Mouse (Mus musculus) ES-Bruce4 (cell line): ENCODE measurements at regions not wholly inside any gene's neighbourhood (a gene's known extent, or its start where the extent isn't known, plus 50 kb on each side); places are given as distances from the start of the nearest gene placed in this dataset.

ENCODE experiments used
- H3K27ac ChIP-seq: 2 replicates; pipeline ENCODE4 v1.5.1; 2012; ENCODE audit warnings: low read length, inconsistent platforms; ENCODE audit not compliant: insufficient read depth
- H3K27me3 ChIP-seq: 2 replicates; pipeline ENCODE4 v1.6.1; 2012; ENCODE audit warnings: mild to moderate bottlenecking, low read length, inconsistent platforms; ENCODE audit not compliant: control insufficient read depth, poor library complexity, insufficient read depth, severe bottlenecking
- H3K36me3 ChIP-seq: 2 replicates; pipeline ENCODE4 v1.6.1; 2012; ENCODE audit warnings: inconsistent platforms, mild to moderate bottlenecking, low read length, moderate library complexity; ENCODE audit not compliant: control insufficient read depth, poor library complexity, insufficient read depth, severe bottlenecking
- H3K4me1 ChIP-seq: one replicate; pipeline ENCODE4 v1.8.1; 2011; ENCODE audit warnings: low read length; ENCODE audit not compliant: control insufficient read depth, insufficient read depth
- H3K4me3 ChIP-seq: 2 replicates; pipeline ENCODE4 v1.5.1; 2011; ENCODE audit warnings: low read depth, mild to moderate bottlenecking, low read length
- H3K9ac ChIP-seq: 2 replicates; pipeline ENCODE4 v1.6.1; 2012; ENCODE audit warnings: low read depth, mild to moderate bottlenecking, inconsistent platforms; ENCODE audit not compliant: poor library complexity, severe bottlenecking
- H3K9me3 ChIP-seq: replicated peaks from 2 replicates; pipeline ENCODE4 v1.6.1; 2012; ENCODE audit warnings: mild to moderate bottlenecking, low read length, inconsistent platforms; ENCODE audit not compliant: control insufficient read depth, poor library complexity, insufficient read depth, severe bottlenecking
- CTCF ChIP-seq: IDR thresholded peaks from one replicate; pipeline ENCODE4 v1.8.1; 2011; ENCODE audit warnings: low read depth, low read length
- EP300 ChIP-seq: IDR thresholded peaks from 2 replicates; pipeline ENCODE4 v1.6.1; 2011; ENCODE audit warnings: low read depth, low read length; ENCODE audit not compliant: insufficient read depth
- POLR2A ChIP-seq: IDR thresholded peaks from one replicate; pipeline ENCODE4 v1.8.1; 2011; ENCODE audit warnings: low read length; ENCODE audit not compliant: insufficient read depth

- no peak overlapping the region for H3K9ac ChIP-seq
- H3K4me3 ChIP-seq, result no peak overlapping the region
- H3K27ac ChIP-seq, result no peak overlapping the region
- H3K36me3 ChIP-seq, result no peaks in the 10 kb centered on the region
- H3K27me3 ChIP-seq, result no peaks in the 10 kb centered on the region
- no peaks in the 10 kb centered on the region for H3K4me1 ChIP-seq
- no peaks in the 10 kb centered on the region for H3K9me3 ChIP-seq
- no peak for TF ChIP-seq POLR2A
- no peak for TF ChIP-seq EP300
- no peak for TF ChIP-seq CTCF
These were observed 164.5 kb downstream of the Sec61b start for GRCm38 (mm10) chr4:47638876-47639494.

DNA sequence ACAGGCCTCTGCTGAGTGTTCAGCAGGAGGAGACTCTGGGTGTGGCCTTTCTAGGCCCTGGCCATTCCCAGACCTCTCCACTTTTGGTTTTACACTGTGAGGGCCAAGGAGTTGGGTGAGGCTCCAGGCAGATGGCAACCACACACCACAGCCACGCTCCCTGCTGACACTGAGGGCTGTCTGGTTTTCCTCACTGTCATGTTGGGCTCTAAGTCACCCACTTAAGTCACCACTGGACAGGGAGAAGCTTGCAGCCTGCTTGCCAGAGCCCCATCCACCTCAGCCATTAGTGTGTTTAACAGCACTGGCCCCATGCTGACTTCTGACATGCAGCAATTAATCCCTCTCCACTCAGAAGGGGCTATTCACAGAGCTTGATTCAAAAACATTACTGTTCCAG, 170.6 kb downstream of the Sec61b start:
- Histone ChIP-seq H3K27ac (no peak overlapping the region), H3K9me3 (no peaks in the 10 kb centered on the region; the same call in 1 of the 2 replicates)

DNA sequence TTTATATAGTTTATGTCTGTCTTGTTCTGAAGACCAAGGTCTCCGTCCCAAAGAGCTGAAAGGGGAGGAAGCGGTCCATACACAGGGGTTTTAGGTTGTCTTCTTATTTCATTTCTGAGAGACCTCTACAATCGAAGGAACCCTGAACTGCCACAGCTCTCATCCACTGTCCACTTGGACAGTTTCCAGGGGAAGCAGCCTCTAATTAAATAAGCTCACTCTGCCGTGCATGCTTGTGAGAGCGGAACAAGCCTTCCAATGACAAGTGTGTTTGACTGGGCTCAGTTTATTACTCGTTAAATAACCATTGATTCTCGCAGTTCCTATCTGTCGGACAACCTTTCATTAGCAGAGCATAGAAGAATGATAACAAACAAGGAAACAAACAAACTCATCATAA, 174.2 kb downstream of the Sec61b start:
- Histone ChIP-seq H3K27ac (no peak overlapping the region), H3K36me3 (no peaks in the 10 kb centered on the region), H3K4me1 (no peaks in the 10 kb centered on the region), H3K4me3 (no peak overlapping the region), H3K9ac (no peak overlapping the region), H3K27me3 (no peaks in the 10 kb centered on the region), H3K9me3 (no peaks in the 10 kb centered on the region; the same call in 1 of the 2 replicates)
- TF ChIP-seq EP300 (no peak), POLR2A (no peak), CTCF (no peak)

More for the DNA sequence above, 170.6 kb downstream of the Sec61b start:
- Histone ChIP-seq H3K27me3 (no peaks in the 10 kb centered on the region), H3K36me3 (no peaks in the 10 kb centered on the region), H3K4me3 (no peak overlapping the region), H3K9ac (no peak overlapping the region), H3K4me1 (no peaks in the 10 kb centered on the region)
- TF ChIP-seq EP300, result no peak
- TF ChIP-seq POLR2A, result no peak
- TF ChIP-seq CTCF, result no peak

GRCm38 (mm10) chr4:47649951-47650350, 175.5 kb downstream of the Sec61b start:
- H3K36me3 ChIP-seq, result no peaks in the 10 kb centered on the region
- H3K27ac ChIP-seq, result no peak overlapping the region
- no peak overlapping the region for H3K4me3 ChIP-seq
- TF ChIP-seq EP300 (no peak), POLR2A (no peak), CTCF (no peak)
- no peaks in the 10 kb centered on the region for H3K4me1 ChIP-seq
- no peaks in the 10 kb centered on the region; the same call in 1 of the 2 replicates for H3K9me3 ChIP-seq
- no peak overlapping the region for H3K9ac ChIP-seq
- no peaks in the 10 kb centered on the region for H3K27me3 ChIP-seq

DNA sequence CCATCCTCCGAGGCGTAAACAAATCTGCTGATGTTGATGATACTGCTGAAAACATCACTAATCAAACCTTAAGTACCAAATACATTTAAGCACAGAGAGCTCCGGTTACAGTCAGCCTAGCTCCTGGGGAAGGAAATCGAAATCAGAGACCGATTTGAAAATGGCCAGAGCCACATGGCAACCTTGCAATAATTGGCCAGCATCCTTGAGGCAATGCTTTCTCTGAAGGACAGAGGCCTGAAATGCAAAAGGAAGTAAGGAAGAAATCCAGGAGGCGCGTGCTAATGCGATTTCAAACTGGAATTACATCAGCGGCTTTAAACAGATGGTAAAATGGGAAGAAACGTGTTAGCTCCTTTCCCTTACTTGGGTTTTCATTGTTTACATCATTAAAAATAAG, 177.1 kb downstream of the Sec61b start:
- H3K36me3 ChIP-seq, result no peaks in the 10 kb centered on the region
- no peaks in the 10 kb centered on the region; the same call in 1 of the 2 replicates for H3K9me3 ChIP-seq
- no peaks in the 10 kb centered on the region for H3K4me1 ChIP-seq
- H3K27me3 ChIP-seq, result no peaks in the 10 kb centered on the region
- H3K9ac ChIP-seq, result no peak overlapping the region
- no peak overlapping the region for H3K27ac ChIP-seq
- H3K4me3 ChIP-seq, result no peak overlapping the region
- TF ChIP-seq POLR2A (no peak), EP300 (no peak), CTCF (no peak)

DNA sequence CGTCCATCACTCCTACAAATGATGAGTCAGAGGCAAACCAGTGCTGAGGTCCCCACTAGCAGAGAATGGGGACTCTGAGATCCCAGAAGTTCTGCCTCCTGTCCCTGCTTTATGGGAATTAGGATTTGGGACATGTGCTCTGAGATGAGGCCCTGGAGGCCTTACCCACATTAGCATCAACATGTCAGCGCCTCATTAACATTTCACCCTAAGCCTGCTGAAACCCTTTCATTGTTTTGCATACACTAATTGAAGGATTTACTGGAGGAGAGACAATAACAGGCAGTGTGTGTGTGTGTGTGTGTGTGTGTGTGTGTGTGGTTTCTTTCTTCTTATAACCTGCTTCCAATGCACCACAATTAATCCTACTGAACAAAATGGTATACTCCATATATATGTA, 178.7 kb downstream of the Sec61b start:
- Histone ChIP-seq H3K9ac (no peak overlapping the region), H3K4me1 (no peaks in the 10 kb centered on the region), H3K36me3 (no peaks in the 10 kb centered on the region), H3K27me3 (no peaks in the 10 kb centered on the region), H3K4me3 (no peak overlapping the region), H3K9me3 (no peaks in the 10 kb centered on the region), H3K27ac (no peak overlapping the region)
- TF ChIP-seq EP300, result no peak
- no peak for TF ChIP-seq CTCF
- TF ChIP-seq POLR2A, result no peak
